Mouse (Mus musculus) WW6 (cell line): Measurements from ENCODE around the gene Etl4.
A peak's percentile ranks its signal among the peaks of the same experiment; 100 is the strongest.

Experiments
- DNase-seq: peaks from one replicate; pipeline ENCODE4 v3.0.0-alpha.2; 2013; ENCODE audit warnings: low read depth, low spot score

Etl4 gene

GRCm38 (mm10) chr2:20759045-20759662 lies 849.6 kb downstream of the Etl4 start:
- no peak for DNase-seq

GRCm38 (mm10) chr2:20761320-20761719 lies 851.7 kb downstream of the Etl4 start:
- no peak for DNase-seq

GRCm38 (mm10) chr2:20761751-20762150 lies 852.2 kb downstream of the Etl4 start:
- no peak for DNase-seq

GRCm38 (mm10) chr2:20763511-20764212 lies 854.1 kb downstream of the Etl4 start:
- no peak for DNase-seq

GRCm38 (mm10) chr2:20764566-20765090 lies 855.0 kb downstream of the Etl4 start:
- no peak for DNase-seq

GRCm38 (mm10) chr2:20768681-20769080 lies 859.1 kb downstream of the Etl4 start:
- peak; percentile 48 for DNase-seq

GRCm38 (mm10) chr2:20770171-20770570 lies 860.6 kb downstream of the Etl4 start:
- no peak for DNase-seq

- DNase-seq, result no peak
Observed at GRCm38 (mm10) chr2:20774462-20774861, 864.9 kb downstream of the Etl4 start.

GRCm38 (mm10) chr2:20776171-20776704 lies 866.7 kb downstream of the Etl4 start:
- DNase-seq, result no peak

- DNase-seq, result no peak
Observed at GRCm38 (mm10) chr2:20777931-20778330, 868.4 kb downstream of the Etl4 start.

GRCm38 (mm10) chr2:20779484-20780381 lies 870.2 kb downstream of the Etl4 start:
- DNase-seq, result peak; percentile 53

GRCm38 (mm10) chr2:20801236-20801890 lies 891.8 kb downstream of the Etl4 start:
- DNase-seq, result no peak

- no peak for DNase-seq
Observed at GRCm38 (mm10) chr2:20811506-20811905, 901.9 kb downstream of the Etl4 start.

GRCm38 (mm10) chr2:20813986-20814385 lies 904.4 kb downstream of the Etl4 start:
- no peak for DNase-seq

- DNase-seq, result no peak
Observed at GRCm38 (mm10) chr2:20818226-20818625, 908.6 kb downstream of the Etl4 start.

- DNase-seq, result no peak
Observed at GRCm38 (mm10) chr2:20826258-20826657, 916.7 kb downstream of the Etl4 start.

- DNase-seq, result no peak
Observed at GRCm38 (mm10) chr2:20830882-20831281, 921.3 kb downstream of the Etl4 start.

GRCm38 (mm10) chr2:20831608-20832406 lies 922.2 kb downstream of the Etl4 start:
- DNase-seq, result no peak

GRCm38 (mm10) chr2:20849346-20849745 lies 939.8 kb downstream of the Etl4 start:
- no peak for DNase-seq
